Mouse (Mus musculus) heart, postnatal 36 days (tissue): ENCODE measurements around the gene Vmn1r46. TPM values are rescaled to one million over a fixed set of nuclear protein-coding genes. Genes with fewer than 3 reads are reported as not detected.
"Not testable (repeated sequence)": the region's sequence is repeated elsewhere in the genome, so short reads cannot be mapped to it uniquely, and the experiment has no call there.

Experiments
- DNase-seq, 2 experiments: peaks; one replicate each; pipeline ENCODE4 v3.0.0; 2021 to 2022
- intact Hi-C: fragments of 180-260 bp; cut with DNase I; formaldehyde crosslinking; loops from one replicate; pipeline ENCODE4 v1.15.1; 2025
- total RNA-seq, 2 experiments: library from RNA; stranded (reverse); gene quantifications; 2 replicates each; pipeline ENCODE4 v1.2.3; 2021

The Vmn1r46 gene
- not detected for total RNA-seq

- intact Hi-C loops: no loop called here
- no peak for DNase-seq
Observed at GRCm38 (mm10) chr6:89969013-89969412, at the start of gene Vmn1r46. Vmn1r46 (plus strand) TSS chr6:89969313.

- intact Hi-C loops, DNase-seq: not testable (repeated sequence)
Observed at GRCm38 (mm10) chr6:89940498-89940897, 28.6 kb upstream of the Vmn1r46 start, which contains the start of gene Vmn1r45. Vmn1r45 (minus strand) TSS chr6:89940598.

- no peak for DNase-seq
Observed at GRCm38 (mm10) chr6:89940926-89941325, 28.2 kb upstream of the Vmn1r46 start.

GRCm38 (mm10) chr6:89953556-89953955 lies 15.6 kb upstream of the Vmn1r46 start:
- intact Hi-C loops: loop anchor here (5.0 kb wide), 1 partner anchor 189 kb away; no protein-coding TSS in a partner anchor

More at GRCm38 (mm10) chr6:89940926-89941325, 28.2 kb upstream of the Vmn1r46 start:
- intact Hi-C loops: no loop called here

GRCm38 (mm10) chr6:89966341-89966740 lies 2.8 kb upstream of the Vmn1r46 start:
- intact Hi-C loops: no loop called here
- no peak for DNase-seq

More at GRCm38 (mm10) chr6:89953556-89953955, 15.6 kb upstream of the Vmn1r46 start:
- no peak for DNase-seq

- no peak for DNase-seq
- intact Hi-C loops: loop anchor here (5.0 kb wide), 1 partner anchor 304 kb away; no protein-coding TSS in a partner anchor
Observed at GRCm38 (mm10) chr6:89985989-89986388, 16.9 kb downstream of the Vmn1r46 start.

GRCm38 (mm10) chr6:90015847-90016246 lies 46.7 kb downstream of the Vmn1r46 start, which contains the start of gene Vmn1r47:
Vmn1r47 (plus strand) TSS chr6:90016147.
- intact Hi-C loops: not testable (repeated sequence)

More at GRCm38 (mm10) chr6:90015847-90016246, 46.7 kb downstream of the Vmn1r46 start, which contains the start of gene Vmn1r47:
- not testable (repeated sequence) for DNase-seq

Other genes with a start within 250 kb of the Vmn1r46 start
- gene Vmn1r41, start 228.5 kb upstream of the Vmn1r46 start, total RNA-seq: not detected
- gene Vmn1r42, start 92.9 kb upstream of the Vmn1r46 start, total RNA-seq: under 1 TPM in 1 of 2 experiments, not detected in 1; 0.19 TPM
- not detected for gene Vmn1r43, start 92.9 kb upstream of the Vmn1r46 start, total RNA-seq
- not detected for gene Vmn1r44, start 85.7 kb upstream of the Vmn1r46 start, total RNA-seq
- not detected for gene Vmn1r45, start 28.7 kb upstream of the Vmn1r46 start, total RNA-seq
- not detected for gene Vmn1r47, start 46.8 kb downstream of the Vmn1r46 start, total RNA-seq
- gene Vmn1r48, start 67.5 kb downstream of the Vmn1r46 start, total RNA-seq: not detected
- not detected for gene Vmn1r49, start 109.2 kb downstream of the Vmn1r46 start, total RNA-seq
- not detected for gene Vmn1r50, start 132.1 kb downstream of the Vmn1r46 start, total RNA-seq
- gene Vmn1r51, start 153.3 kb downstream of the Vmn1r46 start, total RNA-seq: not detected
- gene Vmn1r52, start 205.5 kb downstream of the Vmn1r46 start, total RNA-seq: not detected
- gene V1ra8, start 233.5 kb downstream of the Vmn1r46 start, total RNA-seq: not detected